Mouse (Mus musculus) Muller cell, postnatal 12 days (primary cell): ENCODE results near the gene Srrm4.

Source experiments
- DNase-seq: peaks from one replicate; pipeline ENCODE4 v3.0.0-alpha.2; 2015; ENCODE audit errors: inconsistent ontology term

Srrm4 gene

GRCm38 (mm10) chr5:116406507-116406906 is 185.1 kb downstream of the Srrm4 start:
- DNase-seq: no peak

- DNase-seq: no peak
Measured at GRCm38 (mm10) chr5:116405934-116406333, 185.7 kb downstream of the Srrm4 start.

GRCm38 (mm10) chr5:116404063-116404462 is 187.6 kb downstream of the Srrm4 start:
- DNase-seq: no peak

- DNase-seq: no peak
Measured at GRCm38 (mm10) chr5:116400801-116401200, 190.8 kb downstream of the Srrm4 start.

DNA sequence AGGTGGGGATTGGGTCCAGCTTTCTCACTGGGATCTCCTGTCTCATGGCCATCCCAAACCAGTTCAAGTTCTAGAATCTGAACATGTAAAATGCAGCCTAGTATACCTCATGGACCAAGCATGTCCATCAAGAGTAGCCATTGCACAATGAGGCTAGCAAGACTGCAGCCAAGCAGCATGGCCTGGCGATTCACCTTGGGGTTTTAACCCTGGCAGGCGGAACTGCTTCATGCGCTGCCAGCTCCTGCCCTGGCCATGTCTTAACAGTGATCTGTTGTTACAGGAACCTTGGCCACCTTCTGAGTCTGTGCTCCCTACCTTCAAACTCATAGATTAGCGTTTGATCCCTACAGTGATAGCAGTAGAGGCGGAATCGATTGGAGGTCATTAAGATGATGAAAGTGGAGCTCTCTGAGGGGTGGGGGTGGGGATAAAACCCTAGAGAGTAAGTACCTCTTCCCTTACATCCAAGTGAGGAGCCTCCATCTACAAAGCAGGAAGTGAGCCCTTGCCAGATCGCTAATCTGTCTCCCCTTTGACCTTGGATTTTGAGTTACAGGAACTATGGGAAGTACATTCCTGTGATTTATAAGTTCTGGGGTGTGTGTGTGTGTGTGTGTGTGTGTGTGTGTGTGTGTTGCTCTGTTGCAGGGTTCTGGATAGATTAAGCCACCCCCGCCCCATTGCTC is 191.4 kb downstream of the Srrm4 start:
- DNase-seq: no peak

DNA sequence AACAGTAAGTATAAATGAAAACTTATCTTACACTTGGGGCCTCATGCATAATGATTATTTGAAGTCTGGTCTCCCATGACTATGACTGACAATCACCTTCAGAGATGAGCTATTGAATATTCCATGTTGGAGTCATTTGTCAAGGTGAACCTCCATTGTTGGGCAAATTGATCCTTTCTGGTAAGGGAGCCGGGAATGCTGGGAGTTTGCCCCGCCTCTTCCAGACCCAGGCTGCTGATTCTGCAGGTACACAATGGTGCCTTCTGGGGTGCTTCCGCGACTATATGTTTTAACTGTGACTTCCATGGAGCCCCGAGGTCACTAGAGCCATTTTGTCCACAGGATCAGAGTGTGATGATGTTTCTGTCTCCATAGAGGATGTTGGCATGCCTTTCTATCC is 195.5 kb downstream of the Srrm4 start:
- no peak for DNase-seq

- DNase-seq: no peak
Measured at GRCm38 (mm10) chr5:116392603-116393002, 199.0 kb downstream of the Srrm4 start.

GRCm38 (mm10) chr5:116389856-116390542 is 201.6 kb downstream of the Srrm4 start:
- no peak for DNase-seq

- no peak for DNase-seq
Measured at GRCm38 (mm10) chr5:116389321-116389720, 202.3 kb downstream of the Srrm4 start.
